Mouse (Mus musculus): ENCODE measurements around the gene Tespa1.
"Not testable (repeated sequence)": the region's sequence is repeated elsewhere in the genome, so short reads cannot be mapped to it uniquely, and the experiment has no call there.

Tespa1 gene

DNA sequence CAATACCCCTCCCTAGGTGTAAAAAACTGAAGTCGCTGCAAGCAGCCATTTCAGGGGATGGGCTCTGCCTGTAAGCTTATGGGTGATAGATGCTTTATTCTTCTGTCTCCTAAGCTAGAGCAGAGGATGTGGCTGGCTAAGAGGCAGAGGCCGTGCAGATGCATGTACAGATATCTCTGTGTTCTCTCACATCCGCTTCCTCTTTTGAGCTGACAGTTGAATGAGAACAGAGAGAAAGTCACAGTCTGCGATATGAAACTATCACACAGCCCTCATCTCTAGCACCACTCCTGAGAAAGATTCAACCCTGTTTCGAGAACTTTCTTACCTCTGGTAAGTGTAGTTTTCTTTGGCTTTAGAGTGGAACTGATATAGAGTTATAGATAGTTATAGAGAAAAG, at the start of gene Tespa1:
Gene Tespa1 (plus strand): TSS at position 234 of the 400 bp plus-strand sequence.
- DNase-seq (ENCODE audit: low spot score in 2 of 2), result no peak

DNA sequence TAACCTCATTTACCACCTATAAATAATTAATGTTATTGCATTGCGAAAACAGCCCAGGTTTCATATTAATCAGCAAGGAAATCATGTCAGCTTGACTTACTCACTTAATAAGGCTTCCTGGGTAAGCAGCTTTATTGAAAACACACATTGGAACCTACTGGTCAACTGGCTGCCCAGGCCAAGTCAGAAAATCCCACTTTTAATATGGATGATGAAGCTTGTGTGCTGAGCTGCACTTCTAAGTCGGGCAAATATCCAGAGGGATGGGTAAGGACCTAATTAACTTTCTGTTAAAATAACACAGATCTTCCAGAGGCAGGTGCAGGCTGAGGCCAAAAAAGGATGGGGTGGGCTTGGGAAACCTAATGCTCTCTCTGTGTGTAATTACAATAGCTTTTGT, 46.9 kb upstream of the Tespa1 start:
- DNase-seq (ENCODE audit: low spot score in 2 of 2), result no peak

DNA sequence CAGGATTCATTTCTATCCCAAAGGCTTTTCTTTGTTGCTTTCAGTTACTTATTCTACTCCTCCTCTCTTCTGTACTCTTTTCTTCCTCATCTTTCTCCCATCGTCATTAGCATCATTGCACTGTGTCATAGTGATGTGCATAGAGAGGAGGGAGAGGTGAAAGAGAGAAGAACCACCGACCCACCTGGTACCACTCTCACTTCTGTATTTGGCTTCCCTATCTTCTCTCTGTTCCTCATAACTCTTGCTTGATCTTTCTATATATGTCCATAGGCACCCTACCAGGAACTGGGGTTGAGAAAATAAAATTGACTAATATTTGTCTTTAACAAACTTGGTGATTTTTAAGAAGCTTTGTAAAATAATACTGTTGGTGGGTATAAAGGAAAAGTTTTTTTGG, 46.2 kb upstream of the Tespa1 start:
- no peak for DNase-seq (ENCODE audit: low spot score in 2 of 2)

DNA sequence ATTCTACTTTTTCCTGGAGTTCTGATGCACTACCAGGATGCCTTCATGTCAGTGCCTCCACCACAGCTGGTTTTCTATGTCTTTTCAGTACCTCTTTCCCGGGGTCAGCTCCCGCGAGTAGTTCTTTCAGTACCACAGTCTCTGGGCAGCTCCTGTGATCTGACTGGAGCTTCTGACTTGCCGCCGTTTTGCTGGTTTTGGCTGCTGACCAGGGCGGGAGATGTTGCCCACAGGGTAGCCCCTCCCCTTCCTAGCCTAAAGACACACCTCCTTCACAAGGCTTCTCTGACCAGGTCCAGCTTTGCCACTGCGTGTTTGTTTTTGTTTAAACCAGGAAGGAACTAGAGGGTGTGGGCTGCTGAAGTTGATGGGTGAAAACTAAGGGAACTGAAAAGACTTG, 42.6 kb upstream of the Tespa1 start, which contains the start of gene Neurod4:
Gene Neurod4 (minus strand): TSS at position 175 of the 400 bp plus-strand sequence.
- peak in 1 of 2 experiments; percentile 57 for DNase-seq (ENCODE audit: low spot score in 2 of 2)

DNA sequence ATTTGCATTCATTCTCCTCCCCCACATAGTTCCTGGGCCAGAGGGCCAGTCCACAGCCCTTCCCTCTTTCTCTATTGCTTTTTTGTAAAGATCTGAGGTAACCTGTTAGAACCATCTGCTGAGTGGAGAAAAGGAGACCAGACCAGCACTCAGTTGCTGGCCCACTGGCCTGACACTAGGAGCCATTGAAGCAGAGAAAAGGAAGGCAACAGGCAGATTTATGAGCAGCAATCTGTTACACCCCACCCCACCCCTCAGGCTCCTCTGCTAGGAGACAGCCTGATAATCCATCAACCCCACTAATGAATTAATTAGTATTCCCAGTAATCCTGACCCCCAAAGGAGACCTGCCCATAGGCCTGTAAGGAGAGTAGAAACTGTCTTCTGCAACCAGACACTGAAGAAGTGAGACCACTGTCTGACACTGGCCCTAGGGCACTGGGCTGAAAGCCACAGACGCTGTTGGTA, 40.7 kb upstream of the Tespa1 start:
- DNase-seq (ENCODE audit: low spot score in 2 of 2), result peak in 1 of 2 experiments; percentile 15

DNA sequence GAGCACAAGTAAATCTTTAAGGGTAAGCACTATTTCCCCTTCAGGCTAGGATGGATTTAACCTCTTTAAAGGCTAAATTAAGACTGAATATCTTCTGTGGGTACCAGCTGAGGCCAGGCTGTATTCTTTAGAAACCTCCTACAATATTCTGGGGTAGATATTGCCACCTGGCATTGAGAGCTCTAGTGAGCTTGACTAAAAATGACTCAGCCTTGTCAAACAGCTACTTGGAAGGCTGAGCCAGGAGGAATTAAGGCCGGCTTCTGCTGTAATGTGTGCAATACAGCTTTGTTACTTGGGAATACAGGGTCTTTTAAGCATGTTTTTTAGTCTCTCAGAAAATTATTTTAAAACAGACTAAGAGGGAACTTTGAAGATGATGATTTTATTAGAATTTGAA, 35.5 kb upstream of the Tespa1 start:
- no peak for DNase-seq (ENCODE audit: low spot score in 2 of 2)

DNA sequence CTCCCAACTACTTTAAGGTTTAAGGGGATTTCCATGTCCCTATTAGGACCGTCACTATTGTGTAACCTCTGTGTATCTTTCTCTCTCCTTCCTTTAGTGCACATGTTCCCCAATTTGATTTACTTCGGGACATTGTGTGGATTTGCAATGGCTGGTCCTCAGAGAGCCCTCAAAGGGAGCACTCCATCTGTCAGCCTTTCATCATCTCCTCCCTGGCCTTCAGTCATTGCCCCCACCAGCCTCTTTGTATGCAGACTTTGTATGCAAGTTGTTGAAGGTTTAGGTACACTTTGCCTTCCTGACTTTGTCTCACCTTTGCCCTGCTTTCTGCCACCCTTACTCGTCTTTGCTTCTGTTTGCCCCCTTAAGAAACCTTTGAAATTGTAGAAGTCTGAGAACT, 34.7 kb upstream of the Tespa1 start:
- no peak for DNase-seq (ENCODE audit: low spot score in 2 of 2)

DNA sequence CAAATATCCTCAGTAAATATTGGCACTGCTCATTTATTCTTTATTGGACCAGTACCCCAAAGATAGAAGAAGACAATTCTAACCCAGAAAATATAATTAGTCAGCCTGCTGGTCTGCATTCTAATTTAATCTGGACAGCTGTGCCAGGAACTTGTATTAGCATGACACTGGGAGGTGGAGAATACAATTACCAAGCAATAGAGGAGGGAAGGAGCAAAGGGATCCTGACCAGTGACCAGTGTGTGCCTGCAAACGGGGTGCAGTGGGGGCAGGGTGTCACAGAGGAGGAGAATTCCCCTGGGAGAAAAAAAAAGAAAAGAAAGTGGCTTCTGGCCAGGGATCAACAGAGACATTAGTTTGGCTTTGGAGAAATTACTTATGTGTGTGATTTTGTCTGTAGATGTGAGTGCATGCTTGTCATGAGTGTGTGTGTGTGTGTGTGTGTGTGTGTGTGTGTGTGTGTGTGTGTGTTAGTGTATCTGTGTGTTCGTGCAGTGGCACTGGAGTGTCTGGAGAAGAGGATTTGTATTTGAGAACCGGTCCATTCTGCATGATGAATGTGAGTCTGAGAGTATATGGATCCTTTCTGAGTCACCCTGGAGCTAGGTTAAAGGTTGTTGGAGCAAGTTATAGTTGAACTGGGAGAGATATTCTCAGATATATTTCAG, 28.8 kb upstream of the Tespa1 start:
- no peak for DNase-seq (ENCODE audit: low spot score in 2 of 2)

DNA sequence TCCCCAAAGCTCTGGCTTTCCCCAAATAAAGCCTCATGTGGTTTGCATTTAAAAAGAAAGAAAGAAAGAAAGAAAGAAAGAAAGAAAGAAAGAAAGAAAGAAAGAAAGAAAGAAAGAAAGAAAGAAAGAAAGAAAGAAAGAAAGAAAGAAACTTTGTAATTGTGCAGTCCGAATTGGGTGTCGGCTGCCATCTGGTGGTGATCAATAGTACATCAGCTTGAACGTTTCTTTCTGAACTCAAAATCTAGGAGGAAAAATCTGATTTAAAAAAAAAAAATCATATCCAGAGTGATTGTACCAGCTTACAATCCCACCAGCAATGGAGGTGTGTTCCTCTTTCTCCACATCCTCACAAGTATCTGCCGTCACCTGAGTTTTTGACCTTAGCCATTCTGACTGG, 23.9 kb upstream of the Tespa1 start:
- DNase-seq (ENCODE audit: low spot score in 2 of 2), result peak in 1 of 2 experiments; percentile 20

DNA sequence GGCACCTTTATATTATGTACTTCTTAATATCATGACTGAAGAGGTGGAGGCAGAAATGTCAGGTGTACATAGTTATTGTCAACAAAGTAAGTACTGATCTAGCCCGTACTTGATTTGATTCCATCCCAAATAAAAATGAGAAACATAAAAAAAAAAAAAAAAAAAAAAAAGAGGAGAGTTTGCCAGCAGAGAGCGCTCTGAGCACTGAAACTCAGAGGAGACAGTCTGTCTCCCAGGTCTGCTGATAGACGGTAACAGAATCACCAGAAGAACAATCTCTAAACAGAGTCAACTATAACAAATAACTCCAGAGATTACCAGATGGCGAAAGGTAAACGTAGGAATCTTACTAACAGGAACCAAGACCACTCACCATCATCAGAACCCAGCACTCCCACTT, 18.5 kb upstream of the Tespa1 start:
- not testable (repeated sequence) for DNase-seq (ENCODE audit: low spot score in 2 of 2)

DNA sequence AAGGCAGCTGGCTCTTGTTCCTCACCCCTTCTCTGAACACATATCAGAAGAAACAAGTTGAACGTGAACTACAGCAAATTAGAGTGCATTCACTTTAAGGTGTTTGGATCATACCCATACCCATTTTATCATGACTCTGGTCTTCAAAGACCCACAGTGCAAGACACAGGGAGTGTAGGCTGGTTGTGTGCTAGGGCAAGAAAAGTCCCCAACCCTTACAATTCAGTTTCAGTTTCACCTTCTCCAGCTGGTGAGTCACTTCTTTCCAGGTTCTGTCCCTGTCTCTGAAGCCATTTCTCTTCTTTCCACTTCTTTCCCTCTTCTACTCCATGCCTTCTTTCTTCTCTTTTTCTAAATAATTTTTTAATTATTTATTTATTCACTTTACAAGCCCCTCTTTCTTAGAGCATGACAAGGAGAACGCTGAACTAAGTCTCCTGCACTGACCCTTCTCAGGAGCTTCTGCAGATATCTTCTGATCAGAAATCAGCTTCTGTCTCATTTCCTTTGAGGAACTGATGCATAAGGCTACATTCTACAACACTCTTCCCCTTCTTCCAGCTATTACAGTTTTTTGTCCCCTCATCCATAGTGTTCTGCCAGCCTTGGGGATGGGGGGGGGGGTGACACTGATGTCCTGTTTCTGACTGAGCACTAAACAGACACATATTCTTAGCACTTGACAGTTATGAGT, 11.0 kb upstream of the Tespa1 start:
- no peak for DNase-seq (ENCODE audit: low spot score in 2 of 2)

DNA sequence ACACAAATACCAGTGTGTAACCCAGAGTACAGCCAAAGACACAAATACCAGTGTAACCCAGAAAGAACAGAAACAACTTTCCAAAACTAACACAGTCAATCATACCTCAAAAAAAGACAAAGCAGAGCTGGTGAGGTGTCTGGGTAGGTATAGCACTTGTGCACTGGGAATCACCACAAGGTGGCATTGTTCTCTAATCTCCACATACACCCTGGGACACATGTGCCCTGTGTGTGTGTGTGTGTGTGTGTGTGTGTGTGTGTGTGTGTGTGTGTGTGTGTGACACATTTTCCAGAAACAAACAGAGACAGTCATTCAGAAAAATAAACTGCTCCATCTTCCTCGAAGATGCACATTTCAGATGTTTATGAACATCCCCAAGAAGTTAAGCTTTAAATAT, 9.1 kb upstream of the Tespa1 start:
- no peak for DNase-seq (ENCODE audit: low spot score in 2 of 2)

DNA sequence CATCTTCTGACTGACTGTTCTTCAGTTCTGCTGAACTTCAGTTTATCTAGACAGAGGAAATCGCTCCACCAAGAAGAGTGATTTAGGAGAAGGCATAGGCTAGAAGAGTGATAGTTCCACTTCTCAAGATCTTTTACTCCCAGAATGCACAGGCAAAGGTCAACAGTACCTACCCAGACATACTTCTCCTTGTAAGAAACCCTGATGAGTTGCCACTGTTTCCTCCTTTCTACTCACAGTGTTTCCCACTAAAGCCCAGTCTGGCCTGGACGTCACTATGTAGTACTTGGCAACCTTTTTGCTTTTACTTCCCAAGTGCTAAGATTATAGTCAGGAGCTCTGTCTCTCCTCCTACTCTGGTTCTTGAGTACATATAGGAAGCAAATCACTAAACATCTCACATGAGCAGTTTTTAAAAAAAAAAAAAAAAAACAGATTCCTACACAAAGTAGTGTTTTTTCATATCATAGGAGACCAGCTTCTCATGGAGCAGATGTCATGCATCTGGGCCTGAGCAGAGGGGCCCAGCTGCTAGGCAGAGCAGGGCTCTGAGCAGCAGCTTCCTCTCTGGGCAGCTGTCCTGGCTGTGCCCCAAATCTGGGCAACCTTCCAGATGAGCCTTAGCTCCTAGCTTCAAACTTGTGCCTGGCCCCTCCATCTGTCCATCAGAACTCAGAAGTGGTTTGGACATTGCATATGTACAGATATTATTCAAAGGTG, 8.4 kb upstream of the Tespa1 start:
- DNase-seq (ENCODE audit: low spot score in 2 of 2), result peak in 1 of 2 experiments; percentile 43

DNA sequence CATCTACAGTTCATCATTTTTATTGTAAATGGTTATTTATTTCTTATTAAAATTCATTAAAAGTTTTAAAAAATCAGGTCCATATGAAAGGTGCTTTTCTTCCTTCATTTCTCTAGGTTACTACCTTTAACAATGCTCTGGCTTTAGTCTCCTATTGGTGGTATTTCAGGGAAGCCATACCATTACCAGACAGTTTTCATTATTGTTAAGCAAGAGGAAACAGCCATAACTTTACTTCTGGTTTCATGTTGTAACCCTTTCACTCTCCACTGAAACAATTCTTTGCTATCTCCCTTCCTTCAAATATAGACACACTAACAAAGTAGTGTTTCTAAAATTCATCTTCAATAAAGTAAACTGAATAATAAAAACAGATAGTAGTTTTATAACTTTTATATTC, 6.8 kb upstream of the Tespa1 start:
- DNase-seq (ENCODE audit: low spot score in 2 of 2), result no peak

DNA sequence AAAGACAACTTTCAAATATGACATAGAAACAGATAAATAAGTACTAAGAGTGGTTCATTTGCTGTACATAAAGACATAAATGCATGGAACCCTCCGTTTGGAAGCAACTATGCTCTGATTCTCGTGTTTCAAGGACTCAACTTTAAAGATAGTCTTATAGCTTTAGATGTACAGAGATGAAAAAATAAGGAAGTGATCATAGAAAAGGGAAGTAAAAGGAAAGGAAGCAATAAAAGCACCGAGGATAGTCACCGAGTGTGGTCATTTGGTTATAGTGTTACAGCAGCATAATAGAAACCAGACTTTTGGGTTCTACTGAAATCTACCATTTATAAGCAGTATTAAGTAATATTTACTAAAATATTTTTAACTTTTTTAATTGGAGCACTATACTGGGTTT, 4.0 kb upstream of the Tespa1 start:
- no peak for DNase-seq (ENCODE audit: low spot score in 2 of 2)

DNA sequence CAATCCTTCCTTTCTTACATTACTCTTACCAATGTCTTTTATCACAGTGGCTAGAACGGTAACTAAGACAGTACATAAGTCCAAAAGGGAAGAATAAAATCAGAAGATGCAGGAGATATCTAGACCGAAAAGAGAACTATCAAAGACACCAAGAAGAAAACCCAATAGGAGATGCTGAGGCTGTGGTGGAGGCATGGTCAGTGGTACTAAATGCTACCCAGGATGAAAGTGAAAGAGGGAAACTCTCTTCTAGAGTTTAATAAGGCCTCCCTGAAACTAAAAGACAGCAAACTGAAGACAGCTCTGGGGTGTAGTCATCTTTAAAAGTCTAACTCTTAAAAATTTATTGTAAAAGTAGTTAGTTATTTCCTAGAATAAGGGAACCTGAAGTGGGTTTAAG, 2.0 kb upstream of the Tespa1 start:
- no peak for DNase-seq (ENCODE audit: low spot score in 2 of 2)

DNA sequence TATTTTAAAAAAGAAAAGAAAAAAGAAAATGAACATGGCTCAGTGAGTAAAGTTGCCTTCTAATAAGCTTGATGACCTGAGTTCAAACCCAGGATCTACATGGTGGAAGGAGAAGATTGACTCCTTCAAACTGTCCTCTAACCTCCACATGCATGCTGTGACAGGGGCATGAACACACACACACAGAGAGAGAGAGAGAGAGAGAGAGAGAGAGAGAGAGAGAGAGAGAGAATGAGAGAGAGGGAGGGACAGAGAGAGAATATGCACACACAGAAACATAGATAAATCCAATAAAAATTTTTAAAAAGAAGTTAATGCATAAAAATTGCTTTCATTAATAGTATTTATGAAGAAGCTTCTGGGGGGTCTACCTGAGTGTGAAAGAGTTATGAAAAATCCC, 608 bp upstream of the Tespa1 start:
- no peak for DNase-seq (ENCODE audit: low spot score in 2 of 2)

DNA sequence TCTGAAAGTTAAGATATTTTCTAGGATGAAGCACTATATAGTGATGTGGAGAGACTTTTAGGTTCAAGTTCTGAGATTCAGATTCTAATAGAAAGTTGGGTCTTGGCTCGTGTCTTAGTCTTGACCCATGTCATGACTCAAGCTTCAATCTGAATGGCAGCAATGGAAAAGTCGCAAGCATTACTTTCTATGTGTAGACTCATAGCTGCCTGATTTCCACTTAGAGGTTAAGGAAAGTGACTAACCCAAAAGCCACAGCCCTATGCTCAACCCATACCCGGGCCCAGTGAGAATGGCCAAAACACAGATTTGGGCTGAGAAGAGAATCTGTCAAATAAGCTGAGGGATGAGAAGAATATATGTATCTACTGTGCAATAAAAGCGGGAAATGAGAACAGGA, 1.6 kb downstream of the Tespa1 start:
- no peak for DNase-seq (ENCODE audit: low spot score in 2 of 2)

DNA sequence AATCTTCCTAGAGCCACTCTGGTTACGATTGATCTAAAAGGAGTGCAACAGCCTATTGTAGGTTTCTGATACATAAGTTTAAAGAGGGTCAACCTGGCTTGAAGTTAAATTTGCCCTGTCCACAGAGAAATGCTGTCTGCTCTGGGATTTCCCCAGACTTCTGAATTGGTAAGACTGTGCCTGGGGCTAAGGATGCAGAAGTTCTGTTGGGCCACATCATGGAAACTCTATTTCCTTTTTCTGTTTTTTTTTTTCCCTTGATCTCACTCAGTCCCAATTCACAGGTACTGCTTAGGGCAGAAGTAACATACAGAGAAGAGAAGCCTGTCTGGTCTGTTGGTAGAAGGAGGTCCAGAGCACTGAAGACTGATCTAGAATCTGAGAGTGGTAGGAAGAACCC, 8.0 kb downstream of the Tespa1 start:
- no peak for DNase-seq (ENCODE audit: low spot score in 2 of 2)

DNA sequence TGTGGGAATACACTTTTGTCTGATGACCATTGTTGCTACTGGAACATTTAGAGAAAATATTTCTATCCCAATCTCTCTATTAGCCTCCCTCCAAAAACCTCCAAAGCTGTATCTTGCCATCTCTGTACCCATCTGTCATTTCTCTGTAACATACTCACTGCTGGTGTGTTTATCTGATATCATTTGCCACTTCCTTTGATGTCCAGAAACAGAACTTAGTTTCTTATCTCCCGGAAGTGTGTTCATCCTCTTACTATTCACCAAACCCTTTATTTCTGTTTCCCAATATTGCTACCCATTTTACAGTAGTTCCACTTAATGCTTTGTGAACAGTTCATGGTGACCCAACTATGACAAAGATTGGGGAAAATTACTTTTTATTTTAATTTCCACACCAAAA, 13.7 kb downstream of the Tespa1 start:
- no peak for DNase-seq (ENCODE audit: low spot score in 2 of 2)

DNA sequence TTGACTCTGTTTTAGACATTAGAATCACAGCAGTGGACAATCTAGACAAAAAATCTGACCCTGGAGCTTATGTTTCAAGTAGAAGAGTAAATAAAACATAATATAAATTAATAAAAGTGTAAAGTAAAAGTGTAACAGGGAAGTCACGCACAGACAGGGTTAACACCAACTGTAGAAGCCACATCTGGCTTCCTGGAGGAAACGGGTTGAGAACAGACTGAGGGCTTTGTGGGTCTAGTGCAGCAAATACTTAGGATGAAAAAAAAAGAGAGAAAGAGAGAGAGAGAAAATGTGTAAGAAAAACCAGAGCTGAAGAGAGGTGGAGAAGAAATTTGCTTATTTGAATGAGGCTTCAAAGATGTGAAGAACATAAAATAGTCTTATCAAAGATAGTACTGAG, 14.9 kb downstream of the Tespa1 start:
- DNase-seq (ENCODE audit: low spot score in 2 of 2), result no peak

DNA sequence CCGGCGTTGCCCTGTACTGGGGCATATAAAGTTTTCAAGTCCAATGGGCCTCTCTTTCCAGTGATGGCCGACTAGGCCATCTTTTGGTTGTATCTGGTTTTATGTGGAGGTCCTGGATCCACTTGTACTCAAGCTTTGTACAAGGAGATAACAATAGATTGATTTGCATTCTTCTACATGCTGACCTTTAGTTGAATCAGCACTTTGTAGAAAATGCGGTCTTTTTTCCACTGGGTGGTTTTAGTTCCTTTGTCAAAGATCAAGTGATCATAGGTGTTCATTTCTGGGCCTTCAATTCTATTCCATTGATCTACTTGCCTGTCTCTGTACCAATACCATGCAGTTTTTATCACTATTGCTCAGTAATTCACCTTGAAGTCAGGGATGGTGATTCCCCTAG, 17.4 kb downstream of the Tespa1 start:
- not testable (repeated sequence) for DNase-seq (ENCODE audit: low spot score in 2 of 2)

DNA sequence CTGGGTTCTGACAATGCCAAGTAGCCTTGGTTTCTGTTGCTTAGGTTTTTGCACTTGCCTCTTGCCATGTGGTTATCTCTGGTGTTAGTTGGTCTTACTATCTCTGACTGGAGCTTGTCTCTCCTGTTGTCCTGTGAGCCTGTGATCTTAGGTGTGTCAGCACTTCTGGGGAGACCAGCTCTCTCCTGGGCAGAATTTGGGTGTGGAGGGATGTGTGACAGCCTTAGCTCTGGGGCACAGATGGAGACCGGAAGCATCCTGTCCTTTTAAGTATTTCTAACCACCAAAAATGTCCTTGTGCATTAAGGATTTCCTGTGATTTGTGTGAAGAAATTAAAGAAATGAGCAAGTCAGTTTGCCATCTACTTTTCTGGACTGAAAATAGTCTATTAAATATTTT, 21.4 kb downstream of the Tespa1 start:
- DNase-seq (ENCODE audit: low spot score in 2 of 2), result no peak

Data from cerebellum, postnatal 4 days (tissue).